Mouse (Mus musculus) stomach, embryonic 15.5 days (tissue): Measurements from ENCODE around the gene Nup153. TPM values are rescaled to one million over a fixed set of nuclear protein-coding genes. Genes with fewer than 3 reads are reported as not detected.
A peak's percentile ranks its signal among the peaks of the same experiment; 100 is the strongest.

ENCODE experiments used
- ATAC-seq: fragments of 200-750 bp; cut with Nextera tagmentation; 2 replicates; pipeline ENCODE4 v1.8.0; 2017; ENCODE audit warnings: low read depth, moderate number of reproducible peaks, moderate TSS enrichment; ENCODE audit not compliant: insufficient read depth, low FRiP score
- H3K27ac ChIP-seq: fragments of 300-500 bp; sonication (generic); 2 replicates; pipeline ENCODE4 v1.5.1; 2015; ENCODE audit warnings: mild to moderate bottlenecking, inconsistent platforms
- H3K27me3 ChIP-seq: fragments of 300-500 bp; sonication (generic); replicated peaks from 2 replicates; pipeline ENCODE4 v1.6.1; 2015; ENCODE audit warnings: inconsistent platforms
- H3K36me3 ChIP-seq: fragments of 300-500 bp; sonication (generic); 2 replicates; pipeline ENCODE4 v1.6.1; 2015; ENCODE audit warnings: inconsistent platforms
- H3K4me1 ChIP-seq: fragments of 300-500 bp; sonication (generic); 2 replicates; pipeline ENCODE4 v1.6.1; 2015; ENCODE audit warnings: inconsistent platforms
- H3K4me2 ChIP-seq: fragments of 300-500 bp; sonication (generic); 2 replicates; pipeline ENCODE4 v1.6.1; 2015; ENCODE audit warnings: mild to moderate bottlenecking, inconsistent platforms
- H3K4me3 ChIP-seq: fragments of 300-500 bp; sonication (generic); replicated peaks from 2 replicates; pipeline ENCODE4 v1.5.1; 2015; ENCODE audit warnings: inconsistent platforms
- H3K9ac ChIP-seq: fragments of 300-500 bp; sonication (generic); 2 replicates; pipeline ENCODE4 v1.6.1; 2015; ENCODE audit warnings: inconsistent platforms
- H3K9me3 ChIP-seq: fragments of 300-500 bp; sonication (generic); 2 replicates; pipeline ENCODE4 v1.6.1; 2016; ENCODE audit warnings: inconsistent platforms
- WGBS: fragments of 180-500 bp; shearing (Covaris S2); methylation state at CpG from one replicate; pipeline ENCODE4 v1.1.7; 2015; 5-methylcytosine and 5-hydroxymethylcytosine counted together
- polyA plus RNA-seq: library from polyadenylated mRNA; unstranded; fragments of >200 nt; fragmentation: Nextera tagmentation; extraction: Ambion mirVana; gene quantifications from 2 replicates; pipeline ENCODE4 v1.2.1, GENCODE M21; 2015

The Nup153 gene
- polyA plus RNA-seq, result 18.4 and 21.7 TPM in 2 replicates

GRCm38 (mm10) chr13:46727837-46728268 lies at the start of gene Nup153:
Gene Nup153, minus strand, starts transcription at chr13:46727940.
- no peaks in the 10 kb centered on the region for H3K36me3 ChIP-seq
- WGBS, result under 1% methylated on average over 41 of the region's 51 CpGs

DNA sequence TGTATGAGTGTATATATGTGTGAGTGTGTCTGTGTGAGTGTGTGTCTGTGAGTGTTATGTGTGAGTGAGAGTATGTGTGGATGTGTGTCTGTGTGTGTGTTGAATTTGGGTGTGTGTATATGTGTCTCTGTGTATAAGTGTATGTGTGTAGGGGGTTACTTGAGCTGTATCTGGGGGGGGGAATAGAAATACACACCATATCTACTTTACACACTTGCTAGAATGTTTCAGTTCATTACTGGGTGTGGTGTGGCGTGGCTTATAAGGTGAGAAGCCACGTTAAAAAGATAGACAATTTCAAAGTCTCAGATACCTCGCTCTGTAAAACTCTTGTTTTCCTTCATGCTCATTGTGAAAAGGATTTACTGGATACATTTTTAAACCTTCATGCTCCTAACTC lies 49.7 kb upstream of the Nup153 start:
- WGBS, result 87% methylated on average over 3 of the region's 3 CpGs
- Histone ChIP-seq H3K9me3 (no peaks in the 10 kb centered on the region), H3K27me3 (no peaks in the 10 kb centered on the region), H3K4me1 (no peaks in the 10 kb centered on the region), H3K36me3 (peaks cover 11% of the 10 kb centered on the region; the same call in 1 of the 2 replicates), H3K9ac (no peak overlapping the region), H3K27ac (no peak overlapping the region), H3K4me3 (no peak overlapping the region), H3K4me2 (no peak overlapping the region)
- no peak for ATAC-seq

More at GRCm38 (mm10) chr13:46727837-46728268, at the start of gene Nup153:
- Histone ChIP-seq H3K4me2 (peak within 1 kb of the TSS; percentile 70), H3K9me3 (no peaks in the 10 kb centered on the region), H3K4me1 (peaks cover 7% of the 10 kb centered on the region), H3K27ac (peak within 1 kb of the TSS; percentile 96), H3K4me3 (peak within 1 kb of the TSS; percentile 73), H3K9ac (peak within 1 kb of the TSS; percentile 71), H3K27me3 (no peaks in the 10 kb centered on the region)
- ATAC-seq, result peak; percentile 86

DNA sequence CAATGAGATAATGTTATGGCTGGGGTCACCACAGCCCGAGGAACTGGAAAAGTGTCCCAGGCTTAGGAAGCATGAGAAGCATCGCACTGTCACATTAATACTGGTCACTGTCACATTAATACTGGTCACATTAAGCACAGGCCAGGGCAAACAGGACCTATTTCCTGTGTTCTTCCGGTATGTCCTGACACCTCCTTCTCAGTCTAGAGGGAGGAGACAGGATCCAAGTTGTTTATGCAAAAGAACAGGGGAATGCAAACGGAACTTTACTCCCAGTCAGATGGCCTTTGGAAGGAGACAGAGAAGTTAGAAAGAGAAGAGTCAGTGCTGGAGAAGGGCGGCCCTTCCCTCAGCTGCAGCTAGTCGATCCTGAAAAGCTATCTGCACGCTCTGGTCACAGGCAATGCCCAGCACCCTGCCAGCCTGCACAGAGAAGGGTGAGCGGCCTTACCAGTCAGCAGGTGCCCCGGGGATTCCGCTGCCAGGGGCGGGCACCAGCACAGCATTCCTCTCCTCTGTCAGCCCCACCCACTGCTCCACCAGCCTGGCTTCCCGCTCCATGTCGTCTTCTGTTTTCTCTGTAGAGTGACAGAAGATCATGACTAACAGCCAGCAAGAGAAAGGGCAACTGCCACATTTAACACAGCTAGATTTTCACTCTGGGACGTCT lies 49.0 kb upstream of the Nup153 start:
- ATAC-seq, result no peak
- Histone ChIP-seq H3K27ac (no peak overlapping the region), H3K27me3 (no peaks in the 10 kb centered on the region), H3K36me3 (peaks cover 12% of the 10 kb centered on the region; the same call in 1 of the 2 replicates), H3K9me3 (no peaks in the 10 kb centered on the region), H3K4me1 (no peaks in the 10 kb centered on the region), H3K4me2 (no peak overlapping the region), H3K4me3 (no peak overlapping the region), H3K9ac (no peak overlapping the region)
- 57% methylated on average over 14 of the region's 14 CpGs for WGBS

GRCm38 (mm10) chr13:46774998-46775397 lies 47.3 kb upstream of the Nup153 start:
- H3K4me3 ChIP-seq, result no peak overlapping the region
- H3K4me2 ChIP-seq, result no peak overlapping the region
- H3K36me3 ChIP-seq, result peaks cover 16% of the 10 kb centered on the region; the same call in 1 of the 2 replicates
- WGBS, result 84% methylated on average over 5 of the region's 5 CpGs
- no peak overlapping the region for H3K9ac ChIP-seq
- no peak overlapping the region for H3K27ac ChIP-seq
- ATAC-seq, result no peak
- no peaks in the 10 kb centered on the region for H3K27me3 ChIP-seq
- no peaks in the 10 kb centered on the region for H3K4me1 ChIP-seq
- no peaks in the 10 kb centered on the region for H3K9me3 ChIP-seq

- Histone ChIP-seq H3K4me3 (no peak overlapping the region), H3K4me2 (no peak overlapping the region), H3K36me3 (peaks cover 22% of the 10 kb centered on the region; the same call in 1 of the 2 replicates), H3K9me3 (no peaks in the 10 kb centered on the region), H3K27me3 (no peaks in the 10 kb centered on the region), H3K27ac (no peak overlapping the region), H3K9ac (no peak overlapping the region), H3K4me1 (no peaks in the 10 kb centered on the region)
- no peak for ATAC-seq
- 96% methylated on average over 13 of the region's 13 CpGs for WGBS
Observed at GRCm38 (mm10) chr13:46772581-46772980, 44.8 kb upstream of the Nup153 start.

DNA sequence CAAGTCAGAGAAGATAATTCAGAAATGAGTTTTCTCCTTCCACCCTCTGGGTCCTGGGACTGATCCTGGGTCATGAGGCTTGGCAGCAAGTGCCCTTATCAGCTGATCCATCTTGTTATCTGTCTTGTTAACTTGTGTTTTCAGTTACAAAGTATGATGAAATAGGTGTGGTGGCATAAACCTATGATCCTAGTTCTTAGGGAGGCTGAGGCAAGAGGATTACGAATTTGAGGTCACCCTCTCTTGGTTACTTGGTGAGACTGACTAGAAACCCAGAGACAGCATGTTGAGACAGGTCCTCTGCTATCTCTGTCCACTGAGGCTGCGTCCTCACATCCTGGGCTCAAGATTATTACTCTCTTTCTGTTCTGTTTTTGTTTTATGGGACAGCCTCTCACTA lies 37.6 kb upstream of the Nup153 start:
- Histone ChIP-seq H3K27ac (no peak overlapping the region), H3K27me3 (no peaks in the 10 kb centered on the region), H3K4me1 (no peaks in the 10 kb centered on the region), H3K4me3 (no peak overlapping the region), H3K36me3 (peaks cover 14% of the 10 kb centered on the region), H3K9me3 (no peaks in the 10 kb centered on the region), H3K4me2 (no peak overlapping the region), H3K9ac (no peak overlapping the region)
- 85% methylated on average over 2 of the region's 2 CpGs for WGBS
- no peak for ATAC-seq

DNA sequence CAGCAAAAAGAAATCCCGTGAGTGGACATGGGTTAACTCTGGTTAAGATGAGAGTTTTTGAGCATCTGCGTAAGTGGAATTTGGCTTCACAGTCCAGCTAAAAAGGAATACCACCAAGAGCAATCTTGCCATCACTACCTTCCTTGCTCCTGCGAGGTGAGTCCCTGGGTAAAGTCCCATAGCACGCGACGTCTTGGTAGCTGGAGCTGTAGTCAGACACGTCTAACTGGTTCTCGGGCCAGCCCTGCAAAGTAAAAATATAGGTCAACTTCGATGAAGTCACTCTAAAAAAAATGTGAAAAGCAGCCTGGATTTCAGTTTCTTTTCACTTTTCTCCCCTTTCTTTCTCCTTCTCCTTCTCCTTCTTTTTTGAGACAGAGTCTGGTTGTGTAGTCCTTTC lies 35.5 kb upstream of the Nup153 start:
- H3K9me3 ChIP-seq, result no peaks in the 10 kb centered on the region
- H3K4me2 ChIP-seq, result no peak overlapping the region
- H3K36me3 ChIP-seq, result peaks cover 12% of the 10 kb centered on the region
- no peak overlapping the region for H3K9ac ChIP-seq
- no peak overlapping the region for H3K27ac ChIP-seq
- 83% methylated on average over 9 of the region's 9 CpGs for WGBS
- ATAC-seq, result no peak
- H3K27me3 ChIP-seq, result no peaks in the 10 kb centered on the region
- H3K4me3 ChIP-seq, result no peak overlapping the region
- H3K4me1 ChIP-seq, result no peaks in the 10 kb centered on the region

DNA sequence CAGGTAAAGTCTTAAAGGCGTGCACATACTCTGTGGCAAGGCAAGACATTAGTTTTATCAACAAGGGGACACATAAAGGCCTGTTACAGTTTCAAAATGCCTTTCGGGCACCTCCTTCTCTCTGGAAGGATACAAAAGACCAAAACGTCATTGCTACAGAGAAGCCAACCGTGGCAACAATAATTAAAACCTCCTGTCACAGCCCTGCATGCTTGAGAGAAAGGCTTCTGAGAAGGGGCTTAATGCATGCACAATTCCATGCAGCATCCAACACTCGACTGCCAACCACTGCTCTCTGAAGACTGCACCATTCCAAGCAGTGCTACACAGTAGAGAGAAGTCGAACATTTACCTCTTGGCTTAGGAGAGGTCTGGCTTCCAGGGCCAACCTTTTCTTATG lies 33.2 kb upstream of the Nup153 start:
- Histone ChIP-seq H3K9me3 (no peaks in the 10 kb centered on the region), H3K9ac (no peak overlapping the region), H3K4me1 (no peaks in the 10 kb centered on the region), H3K27ac (no peak overlapping the region), H3K27me3 (no peaks in the 10 kb centered on the region), H3K4me3 (no peak overlapping the region), H3K36me3 (peaks cover 9% of the 10 kb centered on the region), H3K4me2 (no peak overlapping the region)
- WGBS, result 83% methylated on average over 6 of the region's 6 CpGs
- ATAC-seq, result no peak

DNA sequence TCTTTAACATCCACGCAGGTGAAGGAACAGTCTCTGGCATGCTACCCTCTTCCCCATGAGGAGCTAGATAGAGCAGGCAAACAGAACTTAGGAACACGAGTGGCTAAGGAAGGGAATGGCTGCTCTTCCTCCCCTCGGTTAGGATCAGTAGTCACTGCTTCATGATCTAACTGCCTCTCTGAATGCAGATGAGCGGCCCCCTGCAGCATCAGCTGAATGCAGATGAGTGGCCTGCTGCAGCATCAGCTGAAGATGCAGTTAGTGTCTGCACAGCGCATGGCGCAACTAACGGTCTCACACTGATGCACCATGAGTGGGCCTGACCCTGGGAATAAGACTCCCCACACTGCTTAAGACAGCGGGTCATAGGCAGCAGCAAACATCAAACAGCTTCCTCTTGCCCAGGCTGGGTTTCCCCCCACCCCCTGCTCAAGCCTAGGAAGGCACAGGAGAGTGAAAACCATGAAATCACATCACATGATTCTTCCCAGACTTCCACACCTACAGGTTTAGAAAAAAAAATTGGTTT lies 31.6 kb upstream of the Nup153 start:
- Histone ChIP-seq H3K4me1 (no peaks in the 10 kb centered on the region), H3K27me3 (no peaks in the 10 kb centered on the region), H3K4me3 (no peak overlapping the region), H3K36me3 (peaks cover 9% of the 10 kb centered on the region; the same call in 1 of the 2 replicates), H3K27ac (no peak overlapping the region), H3K4me2 (no peak overlapping the region), H3K9ac (no peak overlapping the region), H3K9me3 (no peaks in the 10 kb centered on the region)
- ATAC-seq, result no peak
- WGBS, result 84% methylated on average over 8 of the region's 8 CpGs

DNA sequence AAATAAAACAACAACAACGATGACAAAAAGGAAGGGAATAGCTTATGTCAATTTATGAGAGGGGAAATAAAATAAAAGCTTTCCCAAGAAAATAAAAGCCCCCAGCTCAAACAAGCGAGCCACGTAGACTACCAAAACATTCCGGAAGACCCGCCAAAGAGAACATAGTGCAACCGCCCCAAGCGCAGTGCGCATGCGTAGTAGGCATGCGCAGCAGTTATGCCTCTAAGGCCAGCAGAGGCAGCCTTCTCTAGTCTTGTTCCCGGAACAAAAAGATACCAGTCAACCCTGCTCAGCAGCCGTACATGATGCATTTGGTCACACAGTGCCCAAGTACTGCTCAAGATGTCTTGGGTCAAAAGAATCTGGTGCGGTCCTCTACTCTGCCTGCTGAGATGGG lies 30.9 kb upstream of the Nup153 start:
- Histone ChIP-seq H3K4me1 (no peaks in the 10 kb centered on the region), H3K9me3 (no peaks in the 10 kb centered on the region), H3K36me3 (peaks cover 9% of the 10 kb centered on the region; the same call in 1 of the 2 replicates), H3K9ac (no peak overlapping the region), H3K27ac (no peak overlapping the region), H3K27me3 (no peaks in the 10 kb centered on the region), H3K4me2 (no peak overlapping the region), H3K4me3 (no peak overlapping the region)
- ATAC-seq, result no peak
- WGBS, result 95% methylated on average over 13 of the region's 13 CpGs

- Histone ChIP-seq H3K4me3 (no peak overlapping the region), H3K27me3 (no peaks in the 10 kb centered on the region), H3K9ac (no peak overlapping the region), H3K9me3 (no peaks in the 10 kb centered on the region), H3K4me1 (no peaks in the 10 kb centered on the region), H3K27ac (no peak overlapping the region), H3K4me2 (no peak overlapping the region), H3K36me3 (peaks cover 9% of the 10 kb centered on the region; the same call in 1 of the 2 replicates)
- no peak for ATAC-seq
- WGBS, result 90% methylated on average over 7 of the region's 7 CpGs
Observed at GRCm38 (mm10) chr13:46757946-46758345, 30.2 kb upstream of the Nup153 start.

DNA sequence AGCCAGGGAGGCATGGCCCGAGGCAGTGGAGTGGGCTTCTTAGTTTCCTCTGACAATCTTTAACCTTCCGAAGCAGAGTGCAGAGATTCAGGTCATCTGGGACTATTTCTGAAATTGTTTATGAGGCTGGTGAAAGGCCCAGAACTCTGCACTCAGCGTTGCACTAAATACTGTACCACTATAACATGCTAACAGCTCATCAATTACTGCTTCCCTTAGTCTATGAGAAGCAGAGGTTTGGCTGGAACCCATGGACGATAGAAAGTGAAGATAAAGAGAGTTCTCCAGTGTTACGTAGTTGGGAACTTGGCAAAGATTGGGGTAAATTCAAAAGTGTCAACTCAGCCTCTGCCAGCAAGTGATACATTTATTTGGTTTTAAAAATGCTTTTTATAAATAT lies 25.6 kb upstream of the Nup153 start:
- peaks cover 11% of the 10 kb centered on the region; the same call in 1 of the 2 replicates for H3K36me3 ChIP-seq
- no peak for ATAC-seq
- no peaks in the 10 kb centered on the region for H3K27me3 ChIP-seq
- H3K4me2 ChIP-seq, result no peak overlapping the region
- H3K9me3 ChIP-seq, result no peaks in the 10 kb centered on the region
- H3K4me3 ChIP-seq, result no peak overlapping the region
- WGBS, result 71% methylated on average over 5 of the region's 5 CpGs
- H3K27ac ChIP-seq, result no peak overlapping the region
- H3K4me1 ChIP-seq, result no peaks in the 10 kb centered on the region
- H3K9ac ChIP-seq, result no peak overlapping the region
